Mouse (Mus musculus): ENCODE results near the gene Bmp7. TPM values are rescaled to one million over a fixed set of nuclear protein-coding genes. Genes with fewer than 3 reads are reported as not detected.
A peak's percentile ranks its signal among the peaks of the same experiment; 100 is the strongest.

Gene Bmp7
- polyA plus RNA-seq, 1 experiment from 2014 or later = 7.4 TPM

DNA sequence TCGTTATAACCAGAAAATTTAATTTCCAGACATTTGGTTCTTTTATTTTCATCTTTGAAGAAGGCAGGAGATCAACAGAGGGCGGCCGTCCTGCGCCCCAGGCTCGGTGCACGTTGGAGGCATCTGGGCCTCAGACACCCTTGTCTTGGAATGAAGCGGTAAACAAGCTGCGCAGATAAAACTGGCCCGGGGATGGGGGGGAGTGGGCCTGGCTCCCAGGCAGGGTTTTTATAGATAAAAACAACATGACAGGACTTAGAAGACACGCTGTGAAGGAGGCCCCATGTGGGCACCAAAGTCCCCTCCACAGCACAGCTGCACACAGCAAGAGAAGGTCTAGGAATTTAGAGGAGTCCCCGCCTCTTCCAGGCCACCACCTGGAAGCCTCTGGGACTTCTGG lies 10.6 kb upstream of the Bmp7 start:
- H3K9ac ChIP-seq (replicated peaks; ENCODE audit: low read depth, low read length) = no peak overlapping the region

DNA sequence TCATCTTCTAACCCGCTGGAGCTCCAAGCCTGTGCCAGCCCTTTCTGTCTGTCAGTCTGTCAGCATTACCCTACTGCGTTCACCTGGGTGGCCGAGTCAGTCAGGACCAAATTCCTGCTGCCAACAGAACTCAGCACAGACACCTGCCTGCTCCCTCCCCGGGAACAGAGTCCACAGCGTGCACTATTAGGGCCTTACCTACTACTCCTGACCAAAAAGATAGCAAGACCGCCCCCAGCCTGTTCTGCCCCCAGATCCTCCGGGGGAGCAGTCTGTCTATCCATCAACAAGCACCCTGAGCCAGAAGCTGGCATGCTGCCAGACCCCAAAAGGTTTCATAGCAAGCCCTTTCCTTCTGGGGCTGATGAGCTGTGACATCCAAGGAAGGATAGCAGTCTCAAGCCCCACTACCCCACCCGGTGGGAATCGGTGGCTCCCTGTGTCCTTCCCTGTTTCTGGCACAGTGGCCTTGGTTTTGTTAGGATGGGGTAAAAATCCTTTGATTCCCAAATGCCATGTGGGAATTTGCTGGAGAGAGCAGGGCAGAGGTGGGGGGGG lies 10.1 kb upstream of the Bmp7 start:
- Histone ChIP-seq H3K9me3 (ENCODE audit: control insufficient read depth, low read length) (no peaks in the 10 kb centered on the region), H3K4me3 (replicated peaks; ENCODE audit: low read length) (no peak overlapping the region), H3K9ac (replicated peaks; ENCODE audit: low read depth, low read length) (no peak overlapping the region), H3K36me3 (ENCODE audit: control insufficient read depth, insufficient read depth) (no peaks in the 10 kb centered on the region), H3K4me2 (ENCODE audit: low read length) (no peak overlapping the region), H3K27me3 (replicated peaks; ENCODE audit: control insufficient read depth, insufficient read depth, low read length) (no peaks in the 10 kb centered on the region), H3K27ac (ENCODE audit: low read length) (no peak overlapping the region), H3K4me1 (replicated peaks; ENCODE audit: control insufficient read depth, insufficient read depth, low read length) (peaks cover 7% of the 10 kb centered on the region; the same call in 1 of the 2 replicates)
- 53% methylated on average over 9 of the region's 9 CpGs for WGBS
- no peak for ATAC-seq

More for the DNA sequence above, 10.6 kb upstream of the Bmp7 start:
- Histone ChIP-seq H3K27ac (ENCODE audit: low read length) (no peak overlapping the region), H3K4me3 (replicated peaks; ENCODE audit: low read length) (no peak overlapping the region), H3K9me3 (ENCODE audit: control insufficient read depth, low read length) (no peaks in the 10 kb centered on the region), H3K4me2 (ENCODE audit: low read length) (no peak overlapping the region), H3K36me3 (ENCODE audit: control insufficient read depth, insufficient read depth) (no peaks in the 10 kb centered on the region), H3K4me1 (replicated peaks; ENCODE audit: control insufficient read depth, insufficient read depth, low read length) (peaks cover 7% of the 10 kb centered on the region; the same call in 1 of the 2 replicates), H3K27me3 (replicated peaks; ENCODE audit: control insufficient read depth, insufficient read depth, low read length) (no peaks in the 10 kb centered on the region)
- no peak for ATAC-seq
- 15% methylated on average over 11 of the region's 11 CpGs for WGBS

GRCm38 (mm10) chr2:172949051-172949450 lies 8.9 kb upstream of the Bmp7 start:
- no peaks in the 10 kb centered on the region for H3K9me3 ChIP-seq (ENCODE audit: control insufficient read depth, low read length)
- H3K4me1 ChIP-seq (replicated peaks; ENCODE audit: control insufficient read depth, insufficient read depth, low read length) = peaks cover 7% of the 10 kb centered on the region; the same call in 1 of the 2 replicates
- H3K27ac ChIP-seq (ENCODE audit: low read length) = no peak overlapping the region
- no peak overlapping the region for H3K4me2 ChIP-seq (ENCODE audit: low read length)
- no peak for ATAC-seq
- no peak overlapping the region for H3K9ac ChIP-seq (replicated peaks; ENCODE audit: low read depth, low read length)
- H3K4me3 ChIP-seq (replicated peaks; ENCODE audit: low read length) = no peak overlapping the region
- H3K36me3 ChIP-seq (ENCODE audit: control insufficient read depth, insufficient read depth) = no peaks in the 10 kb centered on the region
- 46% methylated on average over 5 of the region's 5 CpGs for WGBS
- no peaks in the 10 kb centered on the region for H3K27me3 ChIP-seq (replicated peaks; ENCODE audit: control insufficient read depth, insufficient read depth, low read length)

DNA sequence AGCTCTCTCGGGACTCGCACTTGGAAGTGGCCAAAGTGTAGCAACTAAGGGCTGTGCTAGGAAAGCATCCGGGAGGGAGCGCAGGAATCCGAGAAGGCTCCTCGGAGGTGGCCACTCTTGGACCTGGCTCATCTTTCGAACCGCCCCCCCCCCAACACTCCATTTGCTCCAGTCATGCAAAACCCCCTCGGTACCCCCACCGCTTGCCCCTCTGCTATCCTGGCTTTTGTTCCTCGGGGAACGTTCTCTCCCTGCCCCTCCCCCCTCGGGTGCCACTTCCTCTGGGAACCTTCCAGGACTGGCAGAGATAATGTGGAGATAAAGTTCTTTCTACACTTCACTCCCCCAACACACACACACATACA lies 660 bp upstream of the Bmp7 start:
- no peak; the same call in 1 of the 2 replicates for ATAC-seq
- H3K4me1 ChIP-seq (replicated peaks; ENCODE audit: control insufficient read depth, insufficient read depth, low read length) = peaks cover 22% of the 10 kb centered on the region
- peaks cover 57% of the 10 kb centered on the region for H3K27me3 ChIP-seq (replicated peaks; ENCODE audit: control insufficient read depth, insufficient read depth, low read length)
- no peak overlapping the region for H3K27ac ChIP-seq (ENCODE audit: low read length)
- 0% methylated on average over 12 of the region's 13 CpGs for WGBS
- H3K36me3 ChIP-seq (ENCODE audit: control insufficient read depth, insufficient read depth) = no peaks in the 10 kb centered on the region
- no peaks in the 10 kb centered on the region for H3K9me3 ChIP-seq (ENCODE audit: control insufficient read depth, low read length)
- H3K4me3 ChIP-seq (replicated peaks; ENCODE audit: low read length) = peak overlapping the region; percentile 51
- H3K9ac ChIP-seq (replicated peaks; ENCODE audit: low read depth, low read length) = no peak overlapping the region
- peak overlapping the region; percentile 96 for H3K4me2 ChIP-seq (ENCODE audit: low read length)

- H3K9me3 ChIP-seq (ENCODE audit: control insufficient read depth, low read length) = no peaks in the 10 kb centered on the region
- H3K27me3 ChIP-seq (replicated peaks; ENCODE audit: control insufficient read depth, insufficient read depth, low read length) = peaks cover 65% of the 10 kb centered on the region
- H3K27ac ChIP-seq (ENCODE audit: low read length) = no peak overlapping the region
- under 1% methylated on average over 26 of the region's 26 CpGs for WGBS
- peak overlapping the region; percentile 96 for H3K4me2 ChIP-seq (ENCODE audit: low read length)
- no peaks in the 10 kb centered on the region for H3K36me3 ChIP-seq (ENCODE audit: control insufficient read depth, insufficient read depth)
- H3K9ac ChIP-seq (replicated peaks; ENCODE audit: low read depth, low read length) = peak overlapping the region; percentile 50
- H3K4me3 ChIP-seq (replicated peaks; ENCODE audit: low read length) = peak overlapping the region; percentile 51
- H3K4me1 ChIP-seq (replicated peaks; ENCODE audit: control insufficient read depth, insufficient read depth, low read length) = peaks cover 29% of the 10 kb centered on the region
- ATAC-seq = no peak
These were observed 500 bp downstream of the Bmp7 start for GRCm38 (mm10) chr2:172939639-172940002.

DNA sequence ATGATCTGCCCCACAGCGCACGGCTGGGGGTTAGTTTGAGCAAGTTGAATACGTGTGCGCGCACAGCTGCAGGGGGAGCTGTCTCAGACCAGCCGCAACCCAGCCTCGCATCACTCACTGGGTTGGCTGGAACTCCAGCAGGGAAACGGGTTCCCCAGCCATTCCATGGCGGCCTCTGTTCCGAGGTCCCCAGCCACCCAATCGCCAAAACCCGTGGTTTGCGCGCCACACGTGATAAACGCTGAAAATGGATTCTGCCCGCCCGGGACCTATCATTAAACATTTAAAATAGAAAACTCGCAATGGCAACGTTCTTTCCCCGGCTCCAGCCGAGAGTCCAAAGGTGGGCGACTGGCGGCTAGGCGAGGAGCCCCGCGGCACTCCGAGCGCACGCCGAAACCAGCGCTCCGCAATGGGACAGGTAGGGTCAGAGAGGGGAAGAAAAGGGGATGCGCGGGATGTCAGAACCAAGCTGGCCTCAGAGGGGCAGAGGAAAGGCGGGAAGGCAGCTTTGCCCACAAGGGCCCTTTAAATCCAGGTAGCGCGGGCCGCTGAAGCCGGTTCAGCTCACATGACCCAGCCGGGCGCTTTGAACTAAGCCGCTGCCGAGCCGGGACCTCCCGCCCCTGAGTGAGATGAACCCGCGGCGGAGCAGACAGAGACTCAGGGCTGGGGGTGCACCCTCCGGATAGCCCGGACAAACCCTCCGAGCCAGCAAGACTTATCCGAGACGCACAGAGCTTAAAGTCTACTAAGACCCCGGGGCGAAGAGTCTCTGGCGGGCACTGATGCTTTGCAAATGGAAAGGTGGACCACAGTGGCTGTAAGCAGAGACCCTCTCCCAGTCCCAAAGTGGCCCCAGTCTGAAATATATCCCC lies 1.1 kb downstream of the Bmp7 start:
- no peak overlapping the region for H3K27ac ChIP-seq (ENCODE audit: low read length)
- no peak for ATAC-seq
- no peaks in the 10 kb centered on the region for H3K36me3 ChIP-seq (ENCODE audit: control insufficient read depth, insufficient read depth)
- H3K4me2 ChIP-seq (ENCODE audit: low read length) = peak overlapping the region; percentile 96
- no peaks in the 10 kb centered on the region for H3K9me3 ChIP-seq (ENCODE audit: control insufficient read depth, low read length)
- H3K4me1 ChIP-seq (replicated peaks; ENCODE audit: control insufficient read depth, insufficient read depth, low read length) = peaks cover 35% of the 10 kb centered on the region
- peak overlapping the region; percentile 50 for H3K9ac ChIP-seq (replicated peaks; ENCODE audit: low read depth, low read length)
- under 1% methylated on average over 57 of the region's 57 CpGs for WGBS
- H3K27me3 ChIP-seq (replicated peaks; ENCODE audit: control insufficient read depth, insufficient read depth, low read length) = peaks cover 65% of the 10 kb centered on the region
- H3K4me3 ChIP-seq (replicated peaks; ENCODE audit: low read length) = peak overlapping the region; percentile 51

DNA sequence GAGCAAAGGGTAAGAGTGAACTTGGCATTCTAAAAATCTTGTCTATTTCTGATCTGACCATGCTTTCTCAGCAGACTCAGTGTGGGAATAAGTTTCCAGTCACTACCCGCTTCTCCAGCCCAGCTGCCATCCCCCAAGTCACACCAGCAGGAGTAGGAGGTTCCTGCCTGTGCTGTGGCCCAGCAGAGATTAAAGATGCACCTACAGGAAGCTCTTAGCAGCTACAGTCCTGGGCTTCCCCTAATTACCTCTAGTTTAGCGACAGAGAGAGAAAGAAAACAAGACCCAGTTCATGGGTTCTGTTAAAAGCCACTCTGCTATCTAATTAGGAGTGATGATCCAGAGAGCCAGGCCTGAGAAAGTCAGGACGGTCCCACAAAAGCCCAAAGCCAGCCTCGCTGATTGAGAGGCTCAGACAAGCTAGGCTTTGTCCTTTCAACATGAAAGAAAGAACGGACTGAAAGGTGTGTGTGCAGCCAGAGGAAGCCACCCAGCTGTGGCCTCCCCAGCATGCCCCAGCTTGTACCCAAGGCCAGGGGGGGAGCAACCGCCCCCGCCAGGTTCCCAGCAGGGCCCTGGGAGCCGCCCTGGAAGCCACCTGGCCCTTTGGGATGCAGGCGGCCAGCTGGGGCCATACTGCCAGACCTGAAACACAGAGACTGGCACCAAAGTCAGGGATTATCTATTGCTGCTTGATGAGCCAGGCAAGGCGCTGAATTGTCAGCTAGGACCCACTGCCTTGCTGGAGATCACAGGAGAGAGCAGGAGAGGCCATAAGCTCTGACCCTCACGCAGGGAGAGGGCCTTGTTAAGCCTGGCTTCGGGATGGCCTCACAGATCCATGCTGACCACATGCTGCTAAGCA lies 2.6 kb downstream of the Bmp7 start:
- Histone ChIP-seq H3K9me3 (ENCODE audit: control insufficient read depth, low read length) (no peaks in the 10 kb centered on the region), H3K4me2 (ENCODE audit: low read length) (no peak overlapping the region), H3K27ac (ENCODE audit: low read length) (no peak overlapping the region), H3K9ac (replicated peaks; ENCODE audit: low read depth, low read length) (peak overlapping the region; percentile 8; the same call in 1 of the 2 replicates), H3K4me3 (replicated peaks; ENCODE audit: low read length) (0 out of 2 replicates have a peak overlapping the region, but pooled peaks have one; percentile 4), H3K27me3 (replicated peaks; ENCODE audit: control insufficient read depth, insufficient read depth, low read length) (peaks cover 62% of the 10 kb centered on the region), H3K36me3 (ENCODE audit: control insufficient read depth, insufficient read depth) (no peaks in the 10 kb centered on the region), H3K4me1 (replicated peaks; ENCODE audit: control insufficient read depth, insufficient read depth, low read length) (peaks cover 42% of the 10 kb centered on the region)
- ATAC-seq = no peak
- 18% methylated on average over 12 of the region's 12 CpGs for WGBS

DNA sequence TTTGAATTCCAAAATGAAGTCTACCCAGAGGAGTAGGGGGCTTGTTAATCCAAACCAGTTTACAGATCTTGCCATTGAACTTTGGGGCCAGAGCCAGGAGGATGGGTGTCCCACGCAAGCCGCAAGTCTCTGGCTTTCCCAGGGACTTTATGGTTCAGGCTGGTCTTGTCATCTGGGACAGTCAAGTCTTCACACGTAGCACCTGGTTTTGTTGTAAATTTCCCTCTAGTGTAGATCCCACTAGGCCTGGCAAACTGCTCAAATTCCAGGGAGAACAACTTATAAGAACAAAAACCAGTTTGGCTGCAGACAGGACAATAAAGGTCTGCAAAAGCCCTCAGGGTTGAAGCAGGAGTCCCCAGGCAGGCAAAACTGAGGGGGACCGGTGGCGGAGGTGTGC lies 3.3 kb downstream of the Bmp7 start:
- Histone ChIP-seq H3K27ac (ENCODE audit: low read length) (no peak overlapping the region), H3K4me2 (ENCODE audit: low read length) (no peak overlapping the region), H3K4me3 (replicated peaks; ENCODE audit: low read length) (no peak overlapping the region), H3K9ac (replicated peaks; ENCODE audit: low read depth, low read length) (no peak overlapping the region), H3K27me3 (replicated peaks; ENCODE audit: control insufficient read depth, insufficient read depth, low read length) (peaks cover 58% of the 10 kb centered on the region), H3K36me3 (ENCODE audit: control insufficient read depth, insufficient read depth) (no peaks in the 10 kb centered on the region), H3K4me1 (replicated peaks; ENCODE audit: control insufficient read depth, insufficient read depth, low read length) (peaks cover 42% of the 10 kb centered on the region), H3K9me3 (ENCODE audit: control insufficient read depth, low read length) (no peaks in the 10 kb centered on the region)
- no peak for ATAC-seq
- 36% methylated on average over 5 of the region's 5 CpGs for WGBS
